Mouse (Mus musculus) forebrain, embryonic 13.5 days (tissue): Measurements from ENCODE around the gene Lpgat1. TPM values are rescaled to one million over a fixed set of nuclear protein-coding genes. Genes with fewer than 3 reads are reported as not detected.

ENCODE experiments used
- ATAC-seq: fragments of 200-750 bp; cut with Nextera tagmentation; 2 replicates; pipeline ENCODE4 v1.8.0; 2017
- H3K27ac ChIP-seq: fragments of 300-500 bp; sonication (generic); 2 replicates; pipeline ENCODE4 v1.5.1; 2015; ENCODE audit warnings: inconsistent platforms, mild to moderate bottlenecking, moderate library complexity
- H3K27me3 ChIP-seq: fragments of 300-500 bp; sonication (generic); 2 replicates; pipeline ENCODE4 v1.6.1; 2015; ENCODE audit warnings: mild to moderate bottlenecking, inconsistent platforms
- H3K36me3 ChIP-seq: fragments of 300-500 bp; sonication (generic); 2 replicates; pipeline ENCODE4 v1.6.1; 2015; ENCODE audit warnings: mild to moderate bottlenecking, inconsistent platforms; ENCODE audit not compliant: poor library complexity, severe bottlenecking
- H3K4me1 ChIP-seq: fragments of 300-500 bp; sonication (generic); 2 replicates; pipeline ENCODE4 v1.6.1; 2015; ENCODE audit warnings: inconsistent platforms
- H3K4me2 ChIP-seq: fragments of 300-500 bp; sonication (generic); 2 replicates; pipeline ENCODE4 v1.6.1; 2015; ENCODE audit warnings: inconsistent platforms, mild to moderate bottlenecking, moderate library complexity
- H3K4me3 ChIP-seq: fragments of 300-500 bp; sonication (generic); 2 replicates; pipeline ENCODE4 v1.5.1; 2015; ENCODE audit warnings: mild to moderate bottlenecking, inconsistent platforms
- H3K9ac ChIP-seq: fragments of 300-500 bp; sonication (generic); 2 replicates; pipeline ENCODE4 v1.6.1; 2015; ENCODE audit warnings: mild to moderate bottlenecking, inconsistent platforms
- H3K9me3 ChIP-seq: fragments of 300-500 bp; sonication (generic); replicated peaks from 2 replicates; pipeline ENCODE4 v1.6.1; 2016; ENCODE audit warnings: inconsistent platforms
- WGBS: fragments of 180-500 bp; shearing (Covaris S2); methylation state at CpG from one replicate; pipeline ENCODE4 v1.1.7; 2015; 5-methylcytosine and 5-hydroxymethylcytosine counted together
- polyA plus RNA-seq: library from polyadenylated mRNA; unstranded; fragments of >200 nt; fragmentation: Nextera tagmentation; extraction: Ambion mirVana; gene quantifications from 2 replicates; pipeline ENCODE4 v1.2.1, GENCODE M21; 2015

The Lpgat1 gene
- polyA plus RNA-seq, 1 experiment from 2014 or later, result 27.0 TPM

DNA sequence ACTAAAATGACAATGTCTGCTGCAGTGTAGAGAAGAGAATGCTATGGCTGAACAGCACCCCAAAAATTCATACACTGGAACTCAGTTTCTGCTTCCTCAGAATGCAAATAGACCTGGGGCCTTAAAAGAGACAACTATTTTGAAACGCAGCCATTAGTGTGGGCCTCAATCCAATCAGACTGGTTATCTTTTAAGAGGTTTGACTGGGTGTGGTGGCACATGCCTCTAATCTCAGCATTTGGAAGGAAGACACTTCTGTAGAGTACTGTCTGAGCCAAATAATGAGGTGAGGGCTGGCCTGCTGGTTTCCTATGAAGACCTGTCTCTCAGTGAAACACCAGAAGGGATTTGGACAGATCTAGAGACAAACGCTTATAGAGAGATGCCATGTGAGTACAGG, 2.5 kb upstream of the Lpgat1 start:
- H3K4me1 ChIP-seq, result peaks cover 13% of the 10 kb centered on the region
- H3K36me3 ChIP-seq, result no peaks in the 10 kb centered on the region
- no peak overlapping the region for H3K4me3 ChIP-seq
- H3K9ac ChIP-seq, result no peak overlapping the region
- ATAC-seq, result no peak
- H3K27me3 ChIP-seq, result no peaks in the 10 kb centered on the region
- 75% methylated on average over 2 of the region's 2 CpGs for WGBS
- H3K9me3 ChIP-seq, result no peaks in the 10 kb centered on the region
- no peak overlapping the region for H3K27ac ChIP-seq
- no peak overlapping the region for H3K4me2 ChIP-seq

GRCm38 (mm10) chr1:191717141-191717540, 493 bp upstream of the Lpgat1 start:
- ATAC-seq, result peak; percentile 34; the same call in 1 of the 2 replicates
- H3K9me3 ChIP-seq, result no peaks in the 10 kb centered on the region
- H3K4me1 ChIP-seq, result peaks cover 32% of the 10 kb centered on the region
- 0% methylated on average over 1 of the region's 1 CpGs for WGBS
- H3K27me3 ChIP-seq, result no peaks in the 10 kb centered on the region
- H3K4me3 ChIP-seq, result peak overlapping the region; percentile 96
- peak overlapping the region; percentile 97 for H3K9ac ChIP-seq
- peak overlapping the region; percentile 93 for H3K27ac ChIP-seq
- no peaks in the 10 kb centered on the region for H3K36me3 ChIP-seq
- H3K4me2 ChIP-seq, result peak overlapping the region; percentile 84

DNA sequence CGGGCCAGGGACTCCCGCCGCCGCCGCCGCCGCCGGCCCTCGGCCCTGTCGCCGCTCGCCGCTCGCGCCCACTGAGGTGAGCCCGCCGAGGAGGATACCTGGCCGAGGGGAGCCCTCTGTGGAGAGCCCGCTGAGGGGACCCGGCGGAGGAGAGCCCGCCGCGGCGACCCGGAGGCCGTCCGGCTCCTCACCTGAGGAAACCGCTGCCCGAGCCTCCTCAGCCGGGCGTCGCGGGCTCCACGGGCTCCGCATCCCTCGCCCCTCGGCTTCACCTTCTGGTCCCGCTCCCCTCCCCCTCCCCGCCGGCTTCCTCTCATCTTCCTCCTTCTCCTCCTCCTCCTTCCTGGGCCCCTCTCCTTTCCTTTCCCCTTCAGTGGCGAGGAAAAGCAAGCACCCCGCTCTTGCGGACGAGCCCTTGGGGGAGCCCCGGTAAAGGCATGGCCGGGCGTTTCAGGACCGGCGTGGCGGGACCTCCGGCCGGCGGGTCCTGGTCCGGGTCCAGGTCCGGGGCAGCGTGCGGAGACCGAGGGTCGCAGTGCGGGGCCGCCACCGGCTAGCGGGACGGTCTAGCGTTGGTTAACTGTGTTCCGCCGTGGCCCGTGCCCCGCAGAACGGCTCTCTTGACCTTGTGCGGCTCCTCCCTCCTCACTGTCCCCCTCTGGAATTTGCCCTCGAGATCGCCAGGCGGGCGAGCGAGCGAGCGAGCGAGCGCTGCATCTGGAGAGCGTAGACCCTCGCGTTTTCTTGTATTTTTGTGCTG, 1.1 kb downstream of the Lpgat1 start:
- H3K4me2 ChIP-seq, result peak overlapping the region; percentile 84
- H3K27ac ChIP-seq, result peak overlapping the region; percentile 93
- peaks cover 36% of the 10 kb centered on the region for H3K4me1 ChIP-seq
- peak; percentile 47 for ATAC-seq
- H3K36me3 ChIP-seq, result peaks cover 4% of the 10 kb centered on the region
- peak overlapping the region; percentile 96 for H3K4me3 ChIP-seq
- no peaks in the 10 kb centered on the region for H3K27me3 ChIP-seq
- H3K9ac ChIP-seq, result peak overlapping the region; percentile 97
- no peaks in the 10 kb centered on the region for H3K9me3 ChIP-seq
- under 1% methylated on average over 63 of the region's 84 CpGs for WGBS

GRCm38 (mm10) chr1:191719326-191719725, 1.7 kb downstream of the Lpgat1 start:
- Histone ChIP-seq H3K27ac (peak overlapping the region; percentile 93), H3K9ac (peak overlapping the region; percentile 97), H3K4me1 (peaks cover 36% of the 10 kb centered on the region), H3K4me2 (peak overlapping the region; percentile 84), H3K27me3 (no peaks in the 10 kb centered on the region), H3K36me3 (peaks cover 10% of the 10 kb centered on the region), H3K9me3 (no peaks in the 10 kb centered on the region), H3K4me3 (peak overlapping the region; percentile 96)
- WGBS, result 9% methylated on average over 11 of the region's 11 CpGs
- ATAC-seq, result no peak

GRCm38 (mm10) chr1:191720419-191720818, 2.8 kb downstream of the Lpgat1 start:
- Histone ChIP-seq H3K27me3 (no peaks in the 10 kb centered on the region), H3K4me2 (peak overlapping the region; percentile 84), H3K4me1 (peaks cover 36% of the 10 kb centered on the region), H3K4me3 (peak overlapping the region; percentile 21), H3K27ac (0 out of 2 replicates have a peak overlapping the region, but pooled peaks have one; percentile 15), H3K9ac (peak overlapping the region; percentile 49; the same call in 1 of the 2 replicates), H3K9me3 (no peaks in the 10 kb centered on the region), H3K36me3 (peaks cover 16% of the 10 kb centered on the region)
- 45% methylated on average over 3 of the region's 3 CpGs for WGBS
- no peak for ATAC-seq

- no peak overlapping the region for H3K9ac ChIP-seq
- WGBS, result 73% methylated on average over 4 of the region's 4 CpGs
These were observed 5.1 kb downstream of the Lpgat1 start for GRCm38 (mm10) chr1:191722706-191723105.

GRCm38 (mm10) chr1:191723675-191724074, 6.0 kb downstream of the Lpgat1 start:
- 51% methylated on average over 6 of the region's 6 CpGs for WGBS
- no peak overlapping the region for H3K9ac ChIP-seq
- H3K27me3 ChIP-seq, result no peaks in the 10 kb centered on the region
- ATAC-seq, result no peak
- H3K27ac ChIP-seq, result no peak overlapping the region
- H3K4me2 ChIP-seq, result no peak overlapping the region
- H3K36me3 ChIP-seq, result peaks cover 31% of the 10 kb centered on the region
- peaks cover 32% of the 10 kb centered on the region for H3K4me1 ChIP-seq
- no peak overlapping the region for H3K4me3 ChIP-seq
- no peaks in the 10 kb centered on the region for H3K9me3 ChIP-seq

More at GRCm38 (mm10) chr1:191722706-191723105, 5.1 kb downstream of the Lpgat1 start:
- Histone ChIP-seq H3K36me3 (peaks cover 24% of the 10 kb centered on the region), H3K27ac (no peak overlapping the region), H3K4me1 (peaks cover 32% of the 10 kb centered on the region), H3K4me2 (no peak overlapping the region), H3K27me3 (no peaks in the 10 kb centered on the region), H3K9me3 (no peaks in the 10 kb centered on the region), H3K4me3 (no peak overlapping the region)
- ATAC-seq, result no peak

DNA sequence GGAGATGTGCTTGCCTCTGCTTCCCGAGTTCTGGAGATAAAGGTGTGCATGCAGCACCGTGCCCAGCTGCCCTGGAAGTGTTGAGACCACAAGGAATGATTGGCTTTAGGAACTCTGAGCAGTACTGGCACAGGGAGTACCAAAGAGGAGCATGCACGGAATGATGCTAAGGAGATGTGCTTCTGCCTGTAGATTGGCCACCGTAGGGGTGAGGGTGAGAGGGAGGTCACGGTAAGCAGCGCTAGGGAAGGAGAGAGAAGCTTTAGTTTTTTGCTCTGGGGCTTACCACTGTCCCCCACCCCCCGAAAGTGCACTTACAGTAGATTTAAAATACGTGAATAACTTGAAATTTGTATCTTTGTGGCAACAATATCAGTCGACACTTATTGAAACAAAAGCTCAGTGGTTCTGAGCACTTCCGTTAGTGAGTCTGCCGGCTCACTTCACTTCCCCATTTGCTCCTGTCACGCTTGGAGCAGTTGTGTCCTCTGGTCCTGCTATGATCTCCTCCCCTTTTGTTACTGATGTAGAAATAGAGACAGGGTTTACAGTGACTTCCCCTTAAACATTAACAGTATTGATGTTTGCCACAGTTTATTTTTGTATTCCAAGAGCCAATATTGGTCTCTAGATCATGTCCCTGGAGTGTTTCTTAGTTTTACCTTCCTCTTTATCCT, 6.9 kb downstream of the Lpgat1 start:
- H3K27me3 ChIP-seq, result no peaks in the 10 kb centered on the region
- H3K36me3 ChIP-seq, result peaks cover 31% of the 10 kb centered on the region
- no peak overlapping the region for H3K27ac ChIP-seq
- no peak for ATAC-seq
- no peak overlapping the region for H3K4me2 ChIP-seq
- no peaks in the 10 kb centered on the region for H3K9me3 ChIP-seq
- H3K4me1 ChIP-seq, result peaks cover 29% of the 10 kb centered on the region
- no peak overlapping the region for H3K4me3 ChIP-seq
- H3K9ac ChIP-seq, result no peak overlapping the region
- WGBS, result 80% methylated on average over 12 of the region's 12 CpGs

- 94% methylated on average over 4 of the region's 4 CpGs for WGBS
- H3K27ac ChIP-seq, result no peak overlapping the region
- no peaks in the 10 kb centered on the region for H3K9me3 ChIP-seq
- H3K4me1 ChIP-seq, result no peaks in the 10 kb centered on the region
- ATAC-seq, result no peak
- peaks cover 30% of the 10 kb centered on the region for H3K36me3 ChIP-seq
- H3K4me2 ChIP-seq, result no peak overlapping the region
- H3K27me3 ChIP-seq, result no peaks in the 10 kb centered on the region
- no peak overlapping the region for H3K9ac ChIP-seq
- H3K4me3 ChIP-seq, result no peak overlapping the region
These were observed 15.0 kb downstream of the Lpgat1 start for GRCm38 (mm10) chr1:191732623-191733022.

DNA sequence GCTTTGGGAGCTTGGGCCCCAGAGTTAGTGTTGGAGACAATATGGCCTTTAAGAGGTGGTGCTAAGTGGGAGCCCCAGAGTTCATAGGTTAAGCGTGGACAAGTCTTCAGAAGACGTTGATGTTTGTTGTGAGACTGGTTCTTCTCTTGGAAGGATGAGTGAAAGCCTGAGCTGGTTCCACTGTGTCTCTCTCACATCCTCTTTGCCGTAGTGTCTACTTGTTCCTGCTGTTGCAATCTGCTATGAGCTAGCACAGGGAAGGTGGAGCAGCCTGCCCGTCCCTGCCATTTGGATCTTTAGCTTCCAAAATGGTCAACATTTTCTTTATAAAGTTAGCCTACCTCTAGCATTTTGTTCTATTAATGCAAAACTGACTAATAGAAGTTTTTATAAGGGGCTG, 16.2 kb downstream of the Lpgat1 start:
- WGBS, result 95% methylated on average over 4 of the region's 4 CpGs
- no peak overlapping the region for H3K27ac ChIP-seq
- H3K27me3 ChIP-seq, result no peaks in the 10 kb centered on the region
- H3K4me3 ChIP-seq, result no peak overlapping the region
- H3K4me1 ChIP-seq, result no peaks in the 10 kb centered on the region
- H3K4me2 ChIP-seq, result no peak overlapping the region
- ATAC-seq, result no peak
- H3K9me3 ChIP-seq, result no peaks in the 10 kb centered on the region
- no peak overlapping the region for H3K9ac ChIP-seq
- H3K36me3 ChIP-seq, result peaks cover 22% of the 10 kb centered on the region

DNA sequence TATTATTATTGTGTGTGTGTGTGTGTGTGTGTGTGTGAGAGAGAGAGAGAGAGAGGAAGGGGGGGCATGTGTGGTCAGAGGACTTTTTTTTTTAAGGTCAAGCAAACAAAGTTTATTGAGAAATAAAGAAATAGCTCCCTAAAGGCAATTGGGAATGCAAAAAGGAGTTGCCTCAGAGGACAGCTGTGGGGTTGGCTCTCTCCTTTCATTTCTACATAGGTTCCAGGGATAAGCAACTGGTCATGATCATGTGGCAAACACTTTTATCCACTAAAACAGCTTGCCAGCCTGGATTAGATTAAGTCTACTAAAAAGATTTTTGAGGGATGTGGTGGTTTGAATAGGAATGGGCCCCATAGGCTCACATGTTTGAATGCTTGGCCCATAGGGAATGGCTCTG, 18.8 kb downstream of the Lpgat1 start:
- no peak overlapping the region for H3K9ac ChIP-seq
- no peaks in the 10 kb centered on the region for H3K27me3 ChIP-seq
- no peak overlapping the region for H3K4me2 ChIP-seq
- no peak overlapping the region for H3K27ac ChIP-seq
- no peak for ATAC-seq
- no peaks in the 10 kb centered on the region for H3K9me3 ChIP-seq
- H3K36me3 ChIP-seq, result peaks cover 19% of the 10 kb centered on the region
- H3K4me3 ChIP-seq, result no peak overlapping the region
- H3K4me1 ChIP-seq, result no peaks in the 10 kb centered on the region

GRCm38 (mm10) chr1:191737871-191738270, 20.2 kb downstream of the Lpgat1 start:
- Histone ChIP-seq H3K9me3 (no peaks in the 10 kb centered on the region), H3K36me3 (peaks cover 15% of the 10 kb centered on the region; the same call in 1 of the 2 replicates)
- 94% methylated on average over 6 of the region's 6 CpGs for WGBS

More at GRCm38 (mm10) chr1:191737871-191738270, 20.2 kb downstream of the Lpgat1 start:
- Histone ChIP-seq H3K4me1 (no peaks in the 10 kb centered on the region), H3K27me3 (no peaks in the 10 kb centered on the region), H3K27ac (no peak overlapping the region), H3K4me3 (no peak overlapping the region), H3K4me2 (no peak overlapping the region), H3K9ac (no peak overlapping the region)
- ATAC-seq, result no peak
